Mouse (Mus musculus): ENCODE measurements around the gene Synj1. TPM values are rescaled to one million over a fixed set of nuclear protein-coding genes. Genes with fewer than 3 reads are reported as not detected.
A peak's percentile ranks its signal among the peaks of the same experiment; 100 is the strongest.

The Synj1 gene
- polyA plus RNA-seq, 1 experiment from 2014 or later: 10.0 TPM

DNA sequence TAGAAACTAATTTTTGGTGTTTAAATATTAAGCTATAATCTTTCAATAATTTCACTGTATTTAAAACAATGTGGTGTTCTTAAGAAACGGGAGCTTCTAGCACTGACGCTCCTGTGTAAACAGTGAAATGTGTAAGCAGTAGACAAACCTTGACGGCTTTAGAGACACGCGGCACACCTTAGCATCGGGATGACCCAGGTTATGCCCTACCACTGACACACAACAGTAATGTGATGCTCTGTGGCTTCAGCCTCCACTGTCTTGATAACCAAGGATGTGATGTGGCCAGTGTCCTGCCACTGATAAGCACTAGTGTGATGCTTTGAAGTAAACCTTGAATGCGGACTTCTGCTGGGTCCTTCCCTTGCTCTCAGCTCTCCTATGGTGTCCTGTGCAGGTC is 69.9 kb downstream of the Synj1 start:
- H3K36me3 ChIP-seq (ENCODE audit: insufficient read depth, low read length): peaks cover 24% of the 10 kb centered on the region; the same call in 1 of the 2 replicates
- no peak for ATAC-seq (replicated peaks; ENCODE audit: low FRiP score, low read depth)
- 92% methylated on average over 7 of the region's 7 CpGs for WGBS

DNA sequence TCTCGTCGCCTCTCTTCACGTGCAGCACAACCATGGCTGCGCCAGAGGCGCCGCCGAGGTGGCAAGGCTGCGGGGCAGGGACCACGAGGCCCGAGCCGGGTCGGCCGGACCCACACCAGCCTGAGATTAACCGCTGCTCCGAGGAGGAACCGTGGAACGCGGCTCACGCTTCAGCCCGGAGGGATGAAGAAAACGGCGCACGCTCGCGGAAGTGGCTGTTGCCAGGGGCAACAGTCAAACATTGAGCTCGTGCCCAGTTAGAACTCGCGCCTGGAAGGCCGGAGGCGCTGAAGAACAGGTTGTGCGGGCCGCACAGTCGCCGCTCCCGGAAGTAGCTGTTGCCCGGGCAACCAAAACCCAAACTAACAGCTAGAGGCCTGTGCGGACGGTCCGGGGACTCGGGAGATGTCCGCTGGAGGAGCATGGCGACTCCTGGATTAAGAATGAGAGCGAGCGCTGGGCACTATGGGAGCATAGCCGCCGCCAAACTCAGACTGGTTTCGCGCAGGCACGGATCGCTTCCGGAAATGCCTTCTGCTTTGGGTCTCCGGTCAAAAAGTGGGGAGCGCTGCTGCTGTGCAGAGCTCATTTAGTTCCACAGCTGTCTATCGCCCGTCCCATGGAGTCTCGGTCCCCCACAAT is 76.3 kb downstream of the Synj1 start, which contains the start of gene Cfap298:
Gene Cfap298 (minus strand): TSS at position 428 of the 642 bp plus-strand sequence.
- peak within 1 kb of the TSS; percentile 81 for H3K4me2 ChIP-seq (ENCODE audit: low read length)
- H3K4me3 ChIP-seq (replicated peaks; ENCODE audit: low read depth, low read length): peak within 1 kb of the TSS; percentile 55
- DNase-seq (ENCODE audit: low spot score) (peak; percentile 97), ATAC-seq (replicated peaks; ENCODE audit: low FRiP score, low read depth) (peak; percentile 97)
- H3K27me3 ChIP-seq (ENCODE audit: insufficient read depth, low read length): no peaks in the 10 kb centered on the region
- peak within 1 kb of the TSS; percentile 67 for H3K9ac ChIP-seq (ENCODE audit: low read depth, low read length)
- H3K9me3 ChIP-seq (replicated peaks; ENCODE audit: low read length): no peaks in the 10 kb centered on the region
- peak within 1 kb of the TSS; percentile 84 for H3K27ac ChIP-seq
- no peaks in the 10 kb centered on the region; the same call in 1 of the 2 replicates for H3K4me1 ChIP-seq (replicated peaks; ENCODE audit: insufficient read depth, low read length)
- TF ChIP-seq CTCF (IDR thresholded peaks at IDR 0.05; ENCODE audit: low read depth): no peak
- H3K36me3 ChIP-seq (ENCODE audit: insufficient read depth, low read length): 0 out of 2 replicates have a peak, but pooled peaks cover 7% of the 10 kb centered on the region
- WGBS: under 1% methylated on average over 56 of the region's 56 CpGs

More for the DNA sequence above, 69.9 kb downstream of the Synj1 start:
- no peak overlapping the region for H3K4me3 ChIP-seq (replicated peaks; ENCODE audit: low read depth, low read length)
- no peak overlapping the region for H3K27ac ChIP-seq
- no peaks in the 10 kb centered on the region for H3K9me3 ChIP-seq (replicated peaks; ENCODE audit: low read length)
- no peaks in the 10 kb centered on the region for H3K27me3 ChIP-seq (ENCODE audit: insufficient read depth, low read length)
- TF ChIP-seq CTCF (IDR thresholded peaks at IDR 0.05; ENCODE audit: low read depth): no peak
- no peak overlapping the region for H3K9ac ChIP-seq (ENCODE audit: low read depth, low read length)
- no peaks in the 10 kb centered on the region for H3K4me1 ChIP-seq (replicated peaks; ENCODE audit: insufficient read depth, low read length)
- DNase-seq (ENCODE audit: low spot score): no peak
- no peak overlapping the region for H3K4me2 ChIP-seq (ENCODE audit: low read length)

GRCm38 (mm10) chr16:90934193-90934686 is 76.9 kb downstream of the Synj1 start:
- Histone ChIP-seq H3K9ac (ENCODE audit: low read depth, low read length) (peak overlapping the region; percentile 67), H3K4me2 (ENCODE audit: low read length) (peak overlapping the region; percentile 81), H3K9me3 (replicated peaks; ENCODE audit: low read length) (no peaks in the 10 kb centered on the region), H3K27ac (peak overlapping the region; percentile 84), H3K4me1 (replicated peaks; ENCODE audit: insufficient read depth, low read length) (no peaks in the 10 kb centered on the region; the same call in 1 of the 2 replicates), H3K4me3 (replicated peaks; ENCODE audit: low read depth, low read length) (peak overlapping the region; percentile 55), H3K36me3 (ENCODE audit: insufficient read depth, low read length) (0 out of 2 replicates have a peak, but pooled peaks cover 7% of the 10 kb centered on the region), H3K27me3 (ENCODE audit: insufficient read depth, low read length) (no peaks in the 10 kb centered on the region)
- ATAC-seq (replicated peaks; ENCODE audit: low FRiP score, low read depth) (peak; percentile 34), DNase-seq (ENCODE audit: low spot score) (peak; percentile 80)
- WGBS: under 1% methylated on average over 38 of the region's 38 CpGs
- peak; percentile 12; the same call in 1 of the 2 replicates for TF ChIP-seq CTCF (IDR thresholded peaks at IDR 0.05; ENCODE audit: low read depth)

GRCm38 (mm10) chr16:90933534-90934176 is 77.5 kb downstream of the Synj1 start:
- no peaks in the 10 kb centered on the region for H3K9me3 ChIP-seq (replicated peaks; ENCODE audit: low read length)
- TF ChIP-seq CTCF (IDR thresholded peaks at IDR 0.05; ENCODE audit: low read depth): no peak
- H3K27ac ChIP-seq: peak overlapping the region; percentile 84
- peak overlapping the region; percentile 67 for H3K9ac ChIP-seq (ENCODE audit: low read depth, low read length)
- no peak for ATAC-seq (replicated peaks; ENCODE audit: low FRiP score, low read depth)
- 31% methylated on average over 13 of the region's 13 CpGs for WGBS
- H3K36me3 ChIP-seq (ENCODE audit: insufficient read depth, low read length): 0 out of 2 replicates have a peak, but pooled peaks cover 7% of the 10 kb centered on the region
- H3K27me3 ChIP-seq (ENCODE audit: insufficient read depth, low read length): no peaks in the 10 kb centered on the region
- DNase-seq (ENCODE audit: low spot score): no peak
- peak overlapping the region; percentile 55 for H3K4me3 ChIP-seq (replicated peaks; ENCODE audit: low read depth, low read length)
- H3K4me2 ChIP-seq (ENCODE audit: low read length): peak overlapping the region; percentile 81
- H3K4me1 ChIP-seq (replicated peaks; ENCODE audit: insufficient read depth, low read length): no peaks in the 10 kb centered on the region; the same call in 1 of the 2 replicates

DNA sequence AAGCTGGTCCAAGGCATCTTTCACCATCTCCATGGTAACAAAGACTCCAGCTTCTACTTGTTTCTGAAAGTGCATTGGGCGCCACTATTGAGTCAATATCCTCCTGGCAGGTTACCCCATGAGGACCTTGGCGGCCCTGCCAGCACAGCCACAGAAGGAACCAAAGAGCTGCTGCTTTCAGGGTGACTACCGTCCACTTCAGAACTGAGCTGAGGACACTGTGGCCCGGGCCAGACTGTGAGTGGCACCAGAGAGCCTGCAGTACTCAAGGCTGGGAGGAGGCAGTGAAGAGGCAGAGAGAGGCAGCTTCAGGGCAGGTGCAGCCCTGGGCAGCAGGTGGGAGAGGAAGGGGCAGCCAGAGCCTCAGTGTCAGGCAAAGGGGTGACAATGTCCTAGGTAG is 83.7 kb downstream of the Synj1 start:
- 92% methylated on average over 4 of the region's 4 CpGs for WGBS

GRCm38 (mm10) chr16:90925461-90925860 is 85.6 kb downstream of the Synj1 start:
- TF ChIP-seq CTCF (IDR thresholded peaks at IDR 0.05; ENCODE audit: low read depth): peak; percentile 93
- no peaks in the 10 kb centered on the region for H3K4me1 ChIP-seq (replicated peaks; ENCODE audit: insufficient read depth, low read length)
- no peak overlapping the region for H3K4me2 ChIP-seq (ENCODE audit: low read length)
- peaks cover 6% of the 10 kb centered on the region; the same call in 1 of the 2 replicates for H3K36me3 ChIP-seq (ENCODE audit: insufficient read depth, low read length)
- H3K9ac ChIP-seq (ENCODE audit: low read depth, low read length): no peak overlapping the region
- no peak overlapping the region for H3K4me3 ChIP-seq (replicated peaks; ENCODE audit: low read depth, low read length)
- H3K27ac ChIP-seq: no peak overlapping the region
- 19% methylated on average over 5 of the region's 5 CpGs for WGBS
- no peak; the same call in 1 of the 2 replicates for ATAC-seq (replicated peaks; ENCODE audit: low FRiP score, low read depth)
- H3K27me3 ChIP-seq (ENCODE audit: insufficient read depth, low read length): no peaks in the 10 kb centered on the region
- H3K9me3 ChIP-seq (replicated peaks; ENCODE audit: low read length): no peaks in the 10 kb centered on the region
- DNase-seq (ENCODE audit: low spot score): peak; percentile 83

More for the DNA sequence above, 83.7 kb downstream of the Synj1 start:
- Histone ChIP-seq H3K9ac (ENCODE audit: low read depth, low read length) (no peak overlapping the region), H3K27me3 (ENCODE audit: insufficient read depth, low read length) (no peaks in the 10 kb centered on the region), H3K4me2 (ENCODE audit: low read length) (no peak overlapping the region), H3K4me1 (replicated peaks; ENCODE audit: insufficient read depth, low read length) (no peaks in the 10 kb centered on the region), H3K4me3 (replicated peaks; ENCODE audit: low read depth, low read length) (no peak overlapping the region), H3K27ac (no peak overlapping the region), H3K36me3 (ENCODE audit: insufficient read depth, low read length) (peaks cover 8% of the 10 kb centered on the region; the same call in 1 of the 2 replicates), H3K9me3 (replicated peaks; ENCODE audit: low read length) (no peaks in the 10 kb centered on the region)
- no peak for TF ChIP-seq CTCF (IDR thresholded peaks at IDR 0.05; ENCODE audit: low read depth)
- DNase-seq (ENCODE audit: low spot score) (no peak), ATAC-seq (replicated peaks; ENCODE audit: low FRiP score, low read depth) (no peak)

Data from kidney, postnatal 0 days (tissue).